Mouse (Mus musculus) ES-Bruce4 (cell line): ENCODE data around the gene Rcor3. TPM values are rescaled to one million over a fixed set of nuclear protein-coding genes. Genes with fewer than 3 reads are reported as not detected.

Experiments
- H3K27ac ChIP-seq: 2 replicates; pipeline ENCODE4 v1.5.1; 2012; ENCODE audit warnings: low read length, inconsistent platforms; ENCODE audit not compliant: insufficient read depth
- H3K27me3 ChIP-seq: 2 replicates; pipeline ENCODE4 v1.6.1; 2012; ENCODE audit warnings: mild to moderate bottlenecking, low read length, inconsistent platforms; ENCODE audit not compliant: control insufficient read depth, poor library complexity, insufficient read depth, severe bottlenecking
- H3K36me3 ChIP-seq: 2 replicates; pipeline ENCODE4 v1.6.1; 2012; ENCODE audit warnings: inconsistent platforms, mild to moderate bottlenecking, low read length, moderate library complexity; ENCODE audit not compliant: control insufficient read depth, poor library complexity, insufficient read depth, severe bottlenecking
- H3K4me1 ChIP-seq: one replicate; pipeline ENCODE4 v1.8.1; 2011; ENCODE audit warnings: low read length; ENCODE audit not compliant: control insufficient read depth, insufficient read depth
- H3K4me3 ChIP-seq: 2 replicates; pipeline ENCODE4 v1.5.1; 2011; ENCODE audit warnings: low read depth, mild to moderate bottlenecking, low read length
- H3K9ac ChIP-seq: 2 replicates; pipeline ENCODE4 v1.6.1; 2012; ENCODE audit warnings: low read depth, mild to moderate bottlenecking, inconsistent platforms; ENCODE audit not compliant: poor library complexity, severe bottlenecking
- H3K9me3 ChIP-seq: replicated peaks from 2 replicates; pipeline ENCODE4 v1.6.1; 2012; ENCODE audit warnings: mild to moderate bottlenecking, low read length, inconsistent platforms; ENCODE audit not compliant: control insufficient read depth, poor library complexity, insufficient read depth, severe bottlenecking
- CTCF ChIP-seq: IDR thresholded peaks from one replicate; pipeline ENCODE4 v1.8.1; 2011; ENCODE audit warnings: low read depth, low read length
- EP300 ChIP-seq: IDR thresholded peaks from 2 replicates; pipeline ENCODE4 v1.6.1; 2011; ENCODE audit warnings: low read depth, low read length; ENCODE audit not compliant: insufficient read depth
- POLR2A ChIP-seq: IDR thresholded peaks from one replicate; pipeline ENCODE4 v1.8.1; 2011; ENCODE audit warnings: low read length; ENCODE audit not compliant: insufficient read depth
- polyA plus RNA-seq: library from polyadenylated mRNA; stranded (reverse); fragments of >200 nt; gene quantifications from 2 replicates; pipeline ENCODE4 v1.2.4, GENCODE M21; 2011; ENCODE audit warnings: low read depth; ENCODE audit not compliant: missing spikeins, insufficient read depth, insufficient read length

Gene Rcor3
- polyA plus RNA-seq, 1 experiment: 16.4 TPM

GRCm38 (mm10) chr1:192115378-192115777 lies 22.5 kb downstream of the Rcor3 start:
- Histone ChIP-seq H3K36me3 (no peaks in the 10 kb centered on the region), H3K4me1 (no peaks in the 10 kb centered on the region), H3K9ac (no peak overlapping the region)

GRCm38 (mm10) chr1:192109169-192109568 lies 28.7 kb downstream of the Rcor3 start:
- Histone ChIP-seq H3K9ac (no peak overlapping the region), H3K9me3 (no peaks in the 10 kb centered on the region), H3K27me3 (no peaks in the 10 kb centered on the region), H3K27ac (no peak overlapping the region), H3K36me3 (no peaks in the 10 kb centered on the region), H3K4me3 (no peak overlapping the region), H3K4me1 (no peaks in the 10 kb centered on the region)
- no peak for TF ChIP-seq POLR2A
- no peak for TF ChIP-seq CTCF
- no peak for TF ChIP-seq EP300

More at GRCm38 (mm10) chr1:192115378-192115777, 22.5 kb downstream of the Rcor3 start:
- no peak overlapping the region for H3K27ac ChIP-seq
- H3K9me3 ChIP-seq: no peaks in the 10 kb centered on the region
- no peak overlapping the region for H3K4me3 ChIP-seq
- H3K27me3 ChIP-seq: no peaks in the 10 kb centered on the region
- TF ChIP-seq CTCF (no peak), EP300 (no peak), POLR2A (no peak)

GRCm38 (mm10) chr1:192107352-192107751 lies 30.5 kb downstream of the Rcor3 start:
- Histone ChIP-seq H3K27me3 (no peaks in the 10 kb centered on the region), H3K4me3 (no peak overlapping the region), H3K4me1 (no peaks in the 10 kb centered on the region), H3K9me3 (no peaks in the 10 kb centered on the region), H3K27ac (no peak overlapping the region), H3K9ac (no peak overlapping the region), H3K36me3 (no peaks in the 10 kb centered on the region)
- TF ChIP-seq POLR2A (no peak), CTCF (peak; percentile 88), EP300 (no peak)

- Histone ChIP-seq H3K4me1 (peaks cover 3% of the 10 kb centered on the region), H3K9ac (no peak overlapping the region), H3K9me3 (no peaks in the 10 kb centered on the region), H3K4me3 (no peak overlapping the region), H3K27ac (no peak overlapping the region), H3K36me3 (no peaks in the 10 kb centered on the region), H3K27me3 (no peaks in the 10 kb centered on the region)
- TF ChIP-seq POLR2A: no peak
- TF ChIP-seq CTCF: no peak
- no peak for TF ChIP-seq EP300
Observed at GRCm38 (mm10) chr1:192105902-192106389, 31.9 kb downstream of the Rcor3 start.

GRCm38 (mm10) chr1:192104021-192104420 lies 33.8 kb downstream of the Rcor3 start:
- no peaks in the 10 kb centered on the region for H3K9me3 ChIP-seq
- H3K27ac ChIP-seq: no peak overlapping the region
- peaks cover 5% of the 10 kb centered on the region for H3K4me1 ChIP-seq
- no peaks in the 10 kb centered on the region for H3K27me3 ChIP-seq
- no peaks in the 10 kb centered on the region for H3K36me3 ChIP-seq
- H3K9ac ChIP-seq: no peak overlapping the region
- TF ChIP-seq POLR2A (no peak), CTCF (no peak), EP300 (no peak)
- H3K4me3 ChIP-seq: no peak overlapping the region

GRCm38 (mm10) chr1:192103176-192103575 lies 34.7 kb downstream of the Rcor3 start:
- no peak overlapping the region for H3K9ac ChIP-seq
- H3K36me3 ChIP-seq: no peaks in the 10 kb centered on the region
- no peaks in the 10 kb centered on the region for H3K9me3 ChIP-seq
- TF ChIP-seq EP300: no peak
- no peak for TF ChIP-seq POLR2A
- no peak for TF ChIP-seq CTCF
- H3K27ac ChIP-seq: no peak overlapping the region
- H3K4me3 ChIP-seq: no peak overlapping the region
- peaks cover 5% of the 10 kb centered on the region for H3K4me1 ChIP-seq
- H3K27me3 ChIP-seq: no peaks in the 10 kb centered on the region
